Comparison of ENCODE assay signal across 23 mouse cellular contexts in genomic region chr3:107999491-107999890, GRCm38 (mm10). TPM values are rescaled to one million over a fixed set of nuclear protein-coding genes. Genes with fewer than 3 reads are reported as not detected.
"Had no signal": no experiment of that assay in that cellular context is flagged by ENCODE, and none has a peak within 500 bp of the region (broad histone marks: within the 10 kb centered on the region; RNA-seq: fewer than 3 reads in every experiment).

No protein-coding gene starts in this region.

- H3K27me3 ChIP-seq: liver, embryonic 13.5 days; liver, embryonic 15.5 days; lung, embryonic 15.5 days; midbrain, embryonic 13.5 days; midbrain, embryonic 15.5 days; neural tube, embryonic 12.5 days; stomach, embryonic 15.5 days had no signal

- H3K27ac ChIP-seq: liver, embryonic 13.5 days; liver, embryonic 15.5 days; lung, embryonic 15.5 days; macrophage; midbrain, embryonic 13.5 days; midbrain, embryonic 15.5 days; neural tube, embryonic 12.5 days; stomach, embryonic 15.5 days; stomach, postnatal 0 days had no signal

- H3K4me1 ChIP-seq: liver, embryonic 13.5 days; liver, embryonic 15.5 days; lung, embryonic 15.5 days; megakaryocyte, embryonic 14.5 days; midbrain, embryonic 13.5 days; midbrain, embryonic 15.5 days; neural tube, embryonic 12.5 days; stomach, embryonic 15.5 days had no signal

- DNase-seq: liver, embryonic 13.5 days; liver, postnatal 0 days; lung, postnatal 14 days; right cerebral cortex, postnatal 14 days; thymus, adult 18-20 months; thymus, postnatal 14 days; thymus, postnatal 36 days had no signal

- H3K9ac ChIP-seq: liver, embryonic 13.5 days; liver, embryonic 15.5 days; liver, postnatal 0 days; lung, embryonic 15.5 days; midbrain, embryonic 13.5 days; midbrain, embryonic 15.5 days; neural tube, embryonic 12.5 days; stomach, embryonic 15.5 days had no signal

- H3K36me3 ChIP-seq: liver, embryonic 13.5 days; liver, embryonic 15.5 days; lung, embryonic 15.5 days; midbrain, embryonic 13.5 days; midbrain, embryonic 15.5 days; neural tube, embryonic 12.5 days; stomach, embryonic 15.5 days had no signal

- H3K4me3 ChIP-seq: liver, embryonic 13.5 days; liver, embryonic 15.5 days; lung, embryonic 15.5 days; megakaryocyte, embryonic 14.5 days; midbrain, embryonic 13.5 days; midbrain, embryonic 15.5 days; neural tube, embryonic 12.5 days; stomach, embryonic 15.5 days had no signal

RNA-seq across cellular contexts. Expression of gene Gstm2, which starts 13.2 kb away (rescaled TPM):
- total RNA-seq: monocyte, adult 5-6 weeks; neutrophil, adult 5-6 weeks had no signal

RNA-seq across cellular contexts. Expression of gene Gstm3, which starts 30.4 kb away (rescaled TPM):
- total RNA-seq: megakaryocyte progenitor cell, adult 5-6 weeks; midbrain, postnatal 0 days; monocyte, adult 5-6 weeks; neutrophil, adult 5-6 weeks had no signal
- polyA plus RNA-seq: macrophage; midbrain, embryonic 11.5 days; midbrain, embryonic 13.5 days; midbrain, postnatal 0 days; neural tube, embryonic 12.5 days; neural tube, embryonic 14.5 days; spleen, adult 2 months had no signal

RNA-seq across cellular contexts. Expression of gene Gstm6, which starts 55.9 kb away (rescaled TPM):
- total RNA-seq: monocyte, adult 5-6 weeks; neutrophil, adult 5-6 weeks had no signal
- polyA plus RNA-seq: macrophage had no signal
